Comparison of ENCODE assay signal across 10 mouse cellular contexts in the genomic region with DNA sequence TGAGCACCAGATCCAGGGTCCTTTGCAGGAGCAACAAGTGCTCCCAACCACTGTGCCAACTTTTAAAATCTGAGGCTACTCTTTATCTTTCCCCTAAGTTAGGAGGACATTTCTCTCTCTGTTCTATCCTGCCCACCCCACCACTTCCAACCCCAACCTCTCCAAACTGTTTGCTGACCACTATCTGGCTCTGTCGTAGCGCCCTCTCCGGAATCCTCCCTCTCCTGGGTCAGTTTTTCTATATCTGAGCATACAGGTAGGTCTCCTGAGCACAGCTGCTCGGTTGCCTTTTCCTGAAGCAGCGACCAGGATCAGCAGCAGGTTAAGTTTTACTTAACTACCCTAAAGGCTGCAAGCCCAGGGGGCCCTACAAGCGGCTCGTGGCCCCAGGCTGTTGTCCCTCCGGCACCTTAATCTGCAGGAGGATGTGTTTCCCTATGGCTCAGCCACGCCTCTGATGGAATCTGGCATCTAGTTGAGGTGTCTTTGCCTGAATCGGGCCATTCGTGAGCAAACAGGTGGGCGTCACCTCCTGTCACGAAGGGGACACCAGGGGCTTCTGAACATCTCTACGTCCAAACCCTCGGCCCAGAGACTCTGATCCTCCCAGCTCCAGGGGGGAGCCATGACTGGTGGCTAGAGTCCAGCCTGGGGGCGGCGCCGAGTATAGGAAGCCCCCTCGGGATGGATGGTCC. TPM values are rescaled to one million over a fixed set of nuclear protein-coding genes. Genes with fewer than 3 reads are reported as not detected.
A peak's percentile ranks its signal among the peaks of the same experiment; 100 is the strongest.
DNase-seq lines count a peak whose midpoint lies in the region; ATAC-seq lines count a peak whose summit lies in the region.
"Had no signal": no experiment of that assay in that cellular context is flagged by ENCODE, and none has a peak within 500 bp of the region (broad histone marks: within the 10 kb centered on the region; RNA-seq: fewer than 3 reads in every experiment).

No protein-coding gene starts in this region.

- H3K4me3 ChIP-seq in midbrain, embryonic 10.5 days: peak overlapping the region; percentile 29
- H3K4me3 ChIP-seq in midbrain, embryonic 16.5 days (ENCODE audit: low read depth, low read length): no peak overlapping the region
- 0 out of 2 replicates have a peak overlapping the region, but pooled peaks have one; percentile 3 for H3K4me3 ChIP-seq in intestine, embryonic 15.5 days (replicated peaks)
- 0 out of 2 replicates have a peak overlapping the region, but pooled peaks have one; percentile 8 for H3K4me3 ChIP-seq in neural tube, embryonic 15.5 days (replicated peaks)

- peaks cover 9% of the 10 kb centered on the region for H3K4me1 ChIP-seq in midbrain, embryonic 10.5 days
- no peaks in the 10 kb centered on the region for H3K4me1 ChIP-seq in midbrain, embryonic 16.5 days (ENCODE audit: control insufficient read depth, insufficient read depth, low read length)
- H3K4me1 ChIP-seq in intestine, embryonic 15.5 days (replicated peaks): peaks cover 6% of the 10 kb centered on the region
- H3K4me1 ChIP-seq in neural tube, embryonic 15.5 days: peaks cover 12% of the 10 kb centered on the region

- H3K4me2 ChIP-seq in midbrain, embryonic 16.5 days (ENCODE audit: low read length): no peak overlapping the region
- H3K4me2 ChIP-seq in intestine, embryonic 15.5 days (replicated peaks): peak overlapping the region; percentile 38
- peak overlapping the region; percentile 36 for H3K4me2 ChIP-seq in neural tube, embryonic 15.5 days

- peak; percentile 88 for DNase-seq in heart, adult 11 months
- DNase-seq in heart, postnatal 14 days: no peak
- peak; percentile 30 for DNase-seq in midbrain, embryonic 10.5 days (ENCODE audit: low spot score)
- DNase-seq in testis, postnatal 14 days (ENCODE audit: low spot score): no peak
- DNase-seq in gastrocnemius, postnatal 4 days (ENCODE audit: low spot score in 2 of 2): no peak
- DNase-seq: kidney, postnatal 36 days; lung, adult 18-20 months had no signal

- H3K27ac ChIP-seq in midbrain, embryonic 10.5 days (replicated peaks): no peak overlapping the region
- no peak overlapping the region for H3K27ac ChIP-seq in midbrain, embryonic 16.5 days (ENCODE audit: low read length)
- H3K27ac ChIP-seq in intestine, embryonic 15.5 days: no peak overlapping the region
- no peak overlapping the region for H3K27ac ChIP-seq in neural tube, embryonic 15.5 days (replicated peaks)

- peaks cover 8% of the 10 kb centered on the region; the same call in 1 of the 2 replicates for H3K9me3 ChIP-seq in midbrain, embryonic 10.5 days (replicated peaks)
- 0 out of 2 replicates have a peak, but pooled peaks cover 5% of the 10 kb centered on the region for H3K9me3 ChIP-seq in midbrain, embryonic 16.5 days (replicated peaks; ENCODE audit: control insufficient read depth, low read length, poor library complexity, severe bottlenecking)
- no peaks in the 10 kb centered on the region for H3K9me3 ChIP-seq in intestine, embryonic 15.5 days
- H3K9me3 ChIP-seq in neural tube, embryonic 15.5 days (replicated peaks): 0 out of 2 replicates have a peak, but pooled peaks cover 5% of the 10 kb centered on the region

- intact Hi-C loops in heart, postnatal 14 days (cut with DNase I): loop anchor here (10.0 kb wide), 2 partner anchors 789 to 1559 kb away; no protein-coding TSS in a partner anchor

- no peak for ATAC-seq in midbrain, embryonic 16.5 days
- ATAC-seq in intestine, embryonic 15.5 days: no peak
- no peak for ATAC-seq in neural tube, embryonic 15.5 days (ENCODE audit: low FRiP score)

- no peak overlapping the region for H3K9ac ChIP-seq in midbrain, embryonic 16.5 days (ENCODE audit: low read depth, low read length)
- no peak overlapping the region for H3K9ac ChIP-seq in intestine, embryonic 15.5 days
- H3K9ac ChIP-seq in neural tube, embryonic 15.5 days (replicated peaks): no peak overlapping the region

- H3K27me3 ChIP-seq in midbrain, embryonic 10.5 days (ENCODE audit: low read depth, poor library complexity, severe bottlenecking): peaks cover 98% of the 10 kb centered on the region
- H3K27me3 ChIP-seq in midbrain, embryonic 16.5 days (ENCODE audit: control insufficient read depth, insufficient read depth, low read depth, low read length): peaks cover 76% of the 10 kb centered on the region
- H3K27me3 ChIP-seq in intestine, embryonic 15.5 days (replicated peaks): peaks cover 67% of the 10 kb centered on the region
- H3K27me3 ChIP-seq in neural tube, embryonic 15.5 days (replicated peaks): peaks cover 87% of the 10 kb centered on the region

- no peaks in the 10 kb centered on the region for H3K36me3 ChIP-seq in midbrain, embryonic 10.5 days
- H3K36me3 ChIP-seq in midbrain, embryonic 16.5 days (ENCODE audit: control insufficient read depth, insufficient read depth, low read length): no peaks in the 10 kb centered on the region
- H3K36me3 ChIP-seq in intestine, embryonic 15.5 days: no peaks in the 10 kb centered on the region
- H3K36me3 ChIP-seq in neural tube, embryonic 15.5 days: no peaks in the 10 kb centered on the region

- under 1% methylated on average over 19 of the region's 19 CpGs for WGBS in midbrain, embryonic 10.5 days
- WGBS in midbrain, embryonic 16.5 days: under 1% methylated on average over 19 of the region's 19 CpGs
- 2% methylated on average over 19 of the region's 19 CpGs for WGBS in intestine, embryonic 15.5 days
- WGBS in neural tube, embryonic 15.5 days: under 1% methylated on average over 19 of the region's 19 CpGs

RNA-seq across cellular contexts. Expression of a gene that starts 6.1 kb away (rescaled TPM):
- total RNA-seq in heart, postnatal 14 days (2021): under 1 TPM; 0.22 to 0.26 TPM
- 2.3 and 2.5 TPM in 2 replicates for polyA plus RNA-seq in midbrain, embryonic 10.5 days (2016; fragmentation: Nextera tagmentation; extraction: Ambion mirVana)
- polyA plus RNA-seq in midbrain, embryonic 16.5 days (2015; fragmentation: Nextera tagmentation; extraction: Ambion mirVana): 2.3 and 2.8 TPM in 2 replicates
- 0.19 and 0.21 TPM in 2 replicates for polyA plus RNA-seq in intestine, embryonic 15.5 days (2015; fragmentation: Nextera tagmentation; extraction: Ambion mirVana)
- 5.5 and 6.5 TPM in 2 replicates for polyA plus RNA-seq in neural tube, embryonic 15.5 days (2015; fragmentation: Nextera tagmentation; extraction: Ambion mirVana)
- under 1 TPM; 0.23 to 0.27 TPM for total RNA-seq in gastrocnemius, postnatal 4 days (2021)

Comparison
In these comparisons a context has a peak if more than half of its experiments do, and no peak if none do; other contexts are left out.
1. DNase-seq: peak in heart, adult 11 months (single experiment) and midbrain, embryonic 10.5 days (single experiment); none in heart, postnatal 14 days (0 of 2), testis, postnatal 14 days (single experiment) and gastrocnemius, postnatal 4 days (0 of 2).